Mouse (Mus musculus) thymus, postnatal 25 days (tissue): ENCODE data around the gene Rbm39.
"Not testable (repeated sequence)": the region's sequence is repeated elsewhere in the genome, so short reads cannot be mapped to it uniquely, and the experiment has no call there.

ENCODE experiments used
- DNase-seq: peaks from one replicate; pipeline ENCODE4 v3.0.0; 2022

Rbm39 gene

DNA sequence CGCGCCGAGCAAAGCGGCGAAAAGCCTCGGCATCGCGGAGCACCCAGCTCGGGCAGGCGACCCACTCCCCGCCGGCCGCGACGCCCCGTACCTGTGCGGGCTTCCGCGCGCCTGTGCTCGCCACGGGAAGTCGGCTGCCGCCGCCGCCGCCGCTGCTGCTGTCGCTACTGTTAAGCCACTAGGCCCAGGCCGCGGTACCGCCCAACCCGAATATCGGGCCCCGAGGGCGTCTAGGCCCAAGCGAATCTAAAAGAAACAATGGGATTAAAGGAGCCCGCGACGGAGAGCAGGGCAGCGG, 293 bp downstream of the Rbm39 start:
- DNase-seq: no peak

DNA sequence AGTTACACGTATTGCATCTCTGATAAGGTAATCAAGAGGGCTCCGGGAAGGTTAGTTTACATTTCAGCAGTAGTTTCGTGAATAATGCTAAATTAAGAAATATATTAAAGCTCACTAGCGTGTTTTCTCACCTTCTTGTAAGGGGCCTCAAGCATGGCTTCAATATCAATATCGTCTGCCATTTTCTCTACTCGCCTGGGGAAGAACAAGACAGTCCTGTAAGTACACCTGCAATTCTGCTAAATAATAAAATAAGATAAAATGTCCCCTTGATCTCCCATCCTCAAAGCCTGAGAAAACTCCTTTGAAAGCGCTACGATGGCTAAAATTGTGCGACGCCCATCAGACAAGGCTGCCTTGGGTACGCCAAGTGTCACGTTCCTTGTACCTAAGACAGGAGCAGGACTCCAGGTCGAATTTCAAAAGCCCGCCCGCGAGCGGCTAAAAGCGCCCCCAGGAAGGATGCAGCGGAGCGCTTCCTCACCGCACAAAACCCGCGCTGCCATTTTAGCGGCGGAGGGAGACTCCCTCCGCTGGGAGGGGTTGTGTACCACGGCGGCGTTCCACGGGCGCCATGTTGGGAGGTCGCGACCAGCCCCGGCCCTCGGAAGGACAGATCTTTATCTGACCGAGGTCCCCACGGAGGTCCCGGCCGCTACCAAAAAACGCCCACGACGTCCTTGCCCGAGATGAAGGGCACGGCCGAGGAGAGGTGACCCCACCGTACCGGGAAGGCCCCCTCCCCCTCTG, 817 bp downstream of the Rbm39 start:
- DNase-seq: peak; percentile 87

DNA sequence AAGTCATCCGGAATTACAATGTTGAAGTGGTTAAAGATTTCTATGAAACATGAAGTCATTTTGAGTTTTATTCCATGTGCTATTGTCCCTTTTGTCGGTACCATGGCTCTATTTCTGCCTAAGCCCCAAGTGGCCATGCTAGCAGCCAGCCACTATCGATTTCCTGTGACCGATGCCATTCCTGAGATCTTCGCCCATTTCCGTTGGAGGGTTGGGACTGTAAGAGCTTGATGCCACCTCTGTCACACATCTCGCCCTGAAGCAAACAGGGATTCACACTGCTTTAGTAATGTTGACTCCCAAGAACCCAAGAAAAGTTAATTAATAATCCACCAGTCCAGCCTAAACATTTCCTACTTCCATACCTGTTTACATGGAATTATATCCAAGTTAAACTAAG, 2.4 kb downstream of the Rbm39 start:
- DNase-seq: no peak

DNA sequence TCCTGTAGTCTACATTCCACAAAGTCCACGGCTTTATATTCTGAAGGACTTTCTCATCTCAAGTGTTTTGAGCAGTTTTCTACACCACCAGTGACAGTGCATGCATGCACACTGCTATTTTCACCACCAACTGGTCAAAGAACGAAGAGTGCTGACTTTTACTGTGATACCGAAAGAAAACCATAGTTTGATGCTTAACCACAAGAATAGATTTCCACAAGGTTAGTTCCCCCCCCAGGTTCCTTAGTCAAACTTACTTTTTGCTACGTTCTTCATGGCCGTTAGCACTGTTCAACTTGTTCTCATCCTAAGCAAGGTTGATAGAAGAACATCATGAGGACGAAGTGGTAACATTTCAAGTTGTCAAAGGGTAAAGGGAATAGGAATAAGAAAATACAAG, 3.0 kb downstream of the Rbm39 start:
- DNase-seq: no peak

DNA sequence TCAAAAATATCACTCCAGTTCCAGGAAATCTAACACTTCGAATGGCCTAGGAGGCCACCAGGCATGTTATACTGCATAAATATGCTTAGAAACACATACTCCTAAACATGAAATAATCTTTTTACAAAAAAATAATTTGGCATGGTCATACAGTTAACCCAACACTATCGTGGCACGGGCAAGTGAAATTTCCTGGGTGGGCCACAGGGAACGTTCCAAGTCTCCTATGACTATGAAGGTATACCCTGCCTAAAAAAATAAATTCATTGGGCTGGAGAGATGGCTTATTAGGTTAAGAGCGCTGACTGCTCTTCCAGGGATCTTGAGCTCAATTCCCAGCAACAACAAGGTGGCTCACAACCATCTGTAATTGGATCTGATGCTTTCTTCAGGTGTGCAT, 13.5 kb downstream of the Rbm39 start:
- DNase-seq: no peak

DNA sequence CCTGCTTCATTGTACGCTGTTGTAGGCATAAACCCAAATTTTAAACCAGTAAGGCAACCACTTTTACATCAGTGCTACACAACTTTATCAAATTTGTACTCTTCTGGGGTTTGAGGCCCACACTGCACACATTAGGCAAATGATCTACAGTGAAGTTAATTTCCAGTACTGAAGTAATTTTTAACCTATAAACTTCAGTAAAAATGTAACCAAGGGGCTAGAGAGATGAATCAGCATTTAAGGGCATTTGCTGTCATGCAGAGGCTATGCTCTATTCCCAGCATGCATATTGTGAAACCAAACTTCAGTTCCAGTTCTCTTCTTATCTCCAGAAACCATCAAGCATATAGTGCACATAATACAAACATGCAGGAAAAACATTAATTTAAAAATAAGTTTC, 14.6 kb downstream of the Rbm39 start:
- no peak for DNase-seq

DNA sequence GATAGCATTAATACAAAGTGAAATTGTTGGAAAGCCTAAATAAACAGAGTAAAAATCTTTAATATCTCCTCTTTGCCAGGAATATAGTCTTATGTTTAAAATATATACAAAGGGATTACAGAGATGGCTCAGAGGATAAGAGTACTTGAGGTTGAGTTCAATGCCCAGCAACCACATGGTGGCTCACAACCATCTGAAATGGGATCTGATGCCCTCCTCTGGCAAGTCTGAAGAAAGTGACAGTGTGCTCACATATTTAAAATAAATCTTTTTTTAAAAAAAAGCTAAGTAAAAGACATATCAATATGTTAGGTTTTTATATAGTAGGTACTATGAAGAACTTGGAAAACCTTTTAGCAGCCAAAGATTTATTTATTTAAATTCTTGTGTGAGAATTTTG, 28.5 kb downstream of the Rbm39 start:
- no peak for DNase-seq

DNA sequence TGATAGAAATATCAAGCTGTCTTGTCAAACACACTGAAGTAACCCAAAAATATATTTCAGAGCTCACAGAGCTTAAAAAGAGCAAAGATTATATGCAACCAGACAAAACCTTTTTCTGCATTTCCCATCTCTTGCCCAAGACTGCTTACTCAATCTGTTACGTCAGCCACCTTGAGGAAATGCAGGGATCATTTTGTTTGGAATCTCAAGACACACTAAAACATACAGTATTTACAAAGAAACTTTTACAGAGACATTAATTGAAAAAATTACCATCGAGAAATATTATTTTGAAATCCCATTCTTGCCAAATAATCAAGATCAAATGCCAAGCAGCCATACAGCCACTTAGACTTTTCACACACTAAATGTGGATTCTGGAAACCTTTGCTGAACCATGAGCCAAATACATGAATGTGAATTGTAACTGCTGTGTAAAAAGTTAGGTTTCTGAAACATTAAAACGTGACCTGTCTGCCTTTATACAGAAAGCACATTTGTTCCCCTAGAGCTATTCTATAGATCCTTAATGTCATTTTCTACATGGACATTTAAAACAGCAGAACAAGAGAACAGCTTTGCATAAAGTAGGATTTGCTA, 32.6 kb downstream of the Rbm39 start:
- no peak for DNase-seq

DNA sequence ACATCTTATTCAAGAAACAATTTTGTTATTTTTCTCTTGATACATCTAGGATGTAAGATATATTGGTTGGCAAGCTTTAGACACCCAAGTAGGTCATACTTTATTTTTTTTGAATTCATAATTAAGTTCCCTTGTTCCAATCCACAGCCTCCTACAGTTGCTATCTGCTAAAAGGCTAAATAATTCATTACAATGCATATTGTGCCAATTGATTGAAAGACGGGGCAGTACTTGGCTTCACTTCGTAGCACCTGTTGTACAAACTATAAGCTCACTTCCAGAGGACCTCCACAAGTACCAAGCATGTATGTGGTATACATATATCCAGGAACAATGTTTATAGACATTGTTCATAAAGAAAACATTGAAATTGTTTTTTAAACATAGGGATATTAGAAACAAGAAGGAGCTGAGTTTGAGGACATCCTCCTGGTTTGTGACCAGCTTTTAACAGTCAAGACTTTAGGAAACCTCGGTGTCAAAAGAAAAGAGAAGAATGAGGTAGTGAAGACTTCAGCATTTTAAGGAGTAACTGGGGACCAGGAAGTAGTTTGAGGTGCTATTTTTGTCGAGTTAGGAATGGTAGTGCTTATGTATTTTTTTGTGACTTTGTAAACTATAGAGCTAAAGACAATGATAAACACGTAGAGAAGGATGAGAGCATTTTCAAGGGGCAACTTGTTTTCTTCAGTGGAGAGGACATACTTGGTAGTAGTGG, 33.6 kb downstream of the Rbm39 start:
- DNase-seq: no peak

DNA sequence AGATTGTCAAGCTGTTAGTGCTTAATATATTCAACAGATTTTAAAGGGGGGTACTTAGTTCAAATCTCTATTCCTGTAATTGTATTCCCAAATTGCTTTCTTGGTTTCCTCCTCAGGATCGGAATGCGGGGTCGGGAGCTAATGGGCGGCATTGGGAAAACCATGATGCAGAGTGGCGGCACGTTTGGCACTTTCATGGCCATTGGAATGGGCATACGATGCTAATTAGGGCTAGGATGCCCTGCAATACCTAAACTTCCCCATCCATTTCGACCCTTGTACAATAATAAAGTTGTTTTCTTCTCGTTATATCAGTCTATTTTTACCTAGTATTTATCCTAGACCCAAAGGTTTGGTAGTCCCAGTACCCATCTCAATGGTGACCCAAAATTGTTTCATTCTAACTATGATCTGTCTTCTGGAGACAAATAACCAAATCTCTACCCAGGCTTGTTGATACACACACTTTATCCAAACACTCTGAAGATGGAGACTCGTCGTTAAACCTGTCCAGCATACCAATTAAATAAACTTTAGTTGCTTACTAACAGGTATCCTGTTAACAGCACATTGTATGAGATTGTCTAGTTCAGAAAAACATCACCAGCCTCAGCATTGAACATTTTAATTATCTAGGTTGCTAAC, 34.4 kb downstream of the Rbm39 start:
- DNase-seq: no peak

DNA sequence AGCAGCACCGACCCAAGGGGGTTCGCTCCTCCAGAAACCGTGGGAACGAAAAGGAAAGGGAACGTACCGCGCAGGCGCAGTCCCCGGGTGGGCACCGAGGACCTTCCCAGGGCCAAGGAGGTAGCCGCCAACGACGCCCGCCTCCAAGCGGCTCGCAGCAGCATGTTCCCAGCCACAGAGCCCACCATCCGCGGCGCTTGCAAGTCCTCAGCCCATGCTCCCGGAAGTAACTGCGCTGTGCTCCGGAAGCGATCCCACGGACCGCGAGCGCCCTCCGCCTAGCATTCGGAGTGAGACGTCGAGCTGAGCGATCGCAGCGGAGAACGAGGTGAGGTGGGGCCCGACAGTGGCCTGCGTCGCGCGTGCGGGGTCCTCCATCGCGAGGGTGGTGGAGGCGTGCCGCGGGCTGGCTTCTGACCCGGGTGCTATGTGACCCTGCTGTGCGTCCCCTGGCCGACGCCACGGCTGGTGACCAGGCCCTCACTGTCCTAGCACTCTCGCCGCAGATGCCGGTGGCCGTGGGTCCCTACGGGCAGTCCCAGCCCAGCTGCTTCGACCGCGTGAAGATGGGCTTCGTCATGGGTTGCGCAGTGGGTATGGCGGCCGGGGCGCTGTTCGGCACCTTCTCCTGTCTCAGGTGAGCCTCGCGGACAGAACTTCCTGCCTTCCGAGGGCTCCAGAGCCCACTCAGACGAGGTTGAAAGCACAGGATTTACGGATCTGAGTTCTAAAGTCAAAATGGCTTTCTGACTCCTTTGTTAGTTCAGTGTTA, 35.9 kb downstream of the Rbm39 start, which contains the start of the genes Romo1 and Nfs1:
Romo1 (plus strand) TSS at position 87 of the 772 bp plus-strand sequence.
Nfs1 (minus strand) TSS at position 234 of the 772 bp plus-strand sequence.
- peak; percentile 94 for DNase-seq

DNA sequence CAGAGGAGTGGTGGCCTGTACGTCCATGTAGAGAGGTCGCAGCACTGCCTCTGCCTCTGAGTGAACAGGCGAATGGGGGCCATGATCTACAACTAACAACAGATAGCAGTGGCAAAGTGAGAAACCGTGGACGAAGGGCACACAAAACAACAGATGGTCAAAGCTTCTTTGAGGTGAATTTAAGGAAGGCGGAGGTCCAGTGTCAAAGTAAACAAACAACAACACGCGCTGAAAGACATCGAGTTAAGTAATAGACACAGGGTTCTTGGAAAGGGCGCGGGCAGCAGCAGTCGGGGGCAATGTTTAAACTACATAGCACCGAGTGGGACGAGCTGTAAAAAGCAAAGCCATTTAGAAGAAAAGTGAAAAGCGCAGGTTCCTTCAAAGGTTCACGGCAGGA, 36.7 kb downstream of the Rbm39 start:
- no peak for DNase-seq

DNA sequence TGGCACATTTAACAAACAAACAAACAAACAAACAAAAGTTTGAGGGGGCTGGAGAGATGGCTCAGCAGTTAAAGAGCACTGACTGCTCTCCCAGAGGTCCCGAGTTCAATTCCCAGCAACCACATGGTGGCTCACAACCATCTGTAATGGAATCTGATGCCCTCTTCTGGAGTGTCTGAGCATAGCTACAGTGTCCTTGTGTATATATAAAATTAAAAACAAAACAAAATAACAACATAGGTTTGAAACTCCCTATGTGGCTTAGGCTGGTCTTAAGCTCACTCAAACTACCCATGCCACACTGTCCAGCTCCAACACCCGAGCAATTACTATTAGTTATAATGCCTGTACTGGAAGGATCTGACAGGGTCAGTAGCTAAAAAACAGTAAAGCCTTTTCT, 37.2 kb downstream of the Rbm39 start:
- no peak for DNase-seq

DNA sequence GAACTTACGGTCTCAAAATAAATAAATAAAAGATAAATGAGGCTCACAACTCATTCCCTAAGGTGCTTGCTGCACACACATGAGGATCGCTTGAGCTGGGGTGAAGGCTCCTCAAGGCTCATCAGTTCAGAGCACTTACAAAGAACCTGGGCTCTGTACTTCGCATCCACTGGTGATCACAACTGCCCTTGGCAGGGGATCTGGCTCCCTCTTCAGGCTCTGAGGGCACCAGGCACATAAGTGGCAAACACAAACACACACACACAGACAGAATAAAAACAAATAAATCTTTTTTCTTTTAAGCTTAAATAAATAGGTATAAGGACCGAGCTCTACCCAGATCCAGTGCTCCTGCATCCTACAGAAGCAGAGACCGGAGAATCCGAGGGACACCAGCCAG, 44.3 kb downstream of the Rbm39 start:
- DNase-seq: peak; percentile 12

DNA sequence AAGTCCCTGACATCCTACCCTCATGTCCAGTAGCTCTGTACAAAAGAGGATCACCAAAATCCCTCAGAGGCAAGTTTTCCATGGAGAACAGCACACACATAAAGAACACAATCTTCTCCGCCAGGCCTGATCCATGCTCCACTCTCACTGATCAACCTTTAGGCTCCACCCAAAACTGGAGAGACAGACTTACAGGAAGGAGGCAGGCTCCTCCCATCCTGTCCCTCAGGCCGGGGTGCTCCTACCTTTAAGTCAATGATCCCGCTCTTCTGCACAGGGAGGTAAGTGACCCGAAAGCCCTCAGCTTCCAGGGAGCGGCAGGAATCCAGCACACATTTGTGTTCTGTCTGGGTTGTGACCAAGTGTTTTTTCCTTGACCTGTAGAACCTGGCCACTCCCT, 45.9 kb downstream of the Rbm39 start:
- no peak for DNase-seq

DNA sequence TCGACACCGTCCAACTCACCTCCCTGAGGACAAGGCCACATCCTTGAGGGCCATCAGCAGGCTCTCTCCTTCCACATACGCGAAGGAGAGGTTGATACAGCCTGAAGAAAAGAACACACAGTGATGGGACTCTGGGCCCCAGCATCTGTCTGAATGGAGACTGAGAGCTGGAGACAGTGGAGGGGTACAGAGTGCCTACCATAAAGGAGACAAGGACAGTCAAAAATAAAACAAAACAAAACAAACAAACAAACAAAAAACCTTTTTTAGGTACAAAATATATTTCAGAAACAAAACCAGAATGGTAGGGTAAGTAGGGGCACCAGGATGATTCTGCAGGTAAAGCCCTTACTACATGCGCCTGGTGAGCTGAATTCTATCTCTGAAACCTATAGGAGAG, 53.0 kb downstream of the Rbm39 start, which contains the start of gene Gm28036:
Gm28036 (minus strand) TSS at position 101 of the 400 bp plus-strand sequence.
- DNase-seq: no peak

DNA sequence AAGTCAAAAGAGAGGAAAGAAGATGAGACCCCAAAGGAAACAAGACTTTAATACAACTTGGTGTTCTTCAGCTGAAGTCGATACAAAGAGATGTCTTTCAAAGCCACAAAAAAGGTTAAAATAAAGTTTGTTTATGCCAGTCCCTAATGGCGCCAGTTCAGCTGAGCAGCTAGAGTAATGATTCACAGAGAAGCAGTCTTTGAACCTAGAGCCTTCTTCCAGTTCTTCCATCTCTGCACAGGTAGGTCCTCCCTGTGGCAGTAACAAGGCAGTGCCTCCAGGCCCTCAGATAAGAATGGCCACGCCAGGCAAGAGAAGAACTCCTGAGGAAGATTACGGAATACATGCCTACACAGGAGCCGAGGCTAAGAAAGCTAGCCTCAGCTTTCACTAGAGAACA, 56.3 kb downstream of the Rbm39 start:
- DNase-seq: no peak

DNA sequence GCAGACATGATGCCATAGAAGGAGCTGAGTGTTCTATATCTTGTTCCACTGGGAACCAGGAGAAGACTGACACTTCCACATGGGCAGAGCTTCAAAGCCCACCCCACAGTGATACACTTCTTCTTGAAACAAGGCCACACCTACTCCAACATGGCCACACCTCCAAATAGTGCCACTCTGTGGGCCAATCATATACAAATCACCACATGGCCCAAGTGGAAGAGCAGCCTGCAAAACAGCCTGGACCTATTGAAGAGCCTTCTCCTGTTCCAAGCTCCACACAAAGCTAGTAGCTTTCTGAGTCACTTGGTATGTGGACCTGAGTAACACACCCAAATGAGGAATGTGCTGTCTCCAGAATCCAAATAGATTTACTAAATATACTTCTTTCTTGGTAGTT, 60.5 kb downstream of the Rbm39 start:
- no peak for DNase-seq

DNA sequence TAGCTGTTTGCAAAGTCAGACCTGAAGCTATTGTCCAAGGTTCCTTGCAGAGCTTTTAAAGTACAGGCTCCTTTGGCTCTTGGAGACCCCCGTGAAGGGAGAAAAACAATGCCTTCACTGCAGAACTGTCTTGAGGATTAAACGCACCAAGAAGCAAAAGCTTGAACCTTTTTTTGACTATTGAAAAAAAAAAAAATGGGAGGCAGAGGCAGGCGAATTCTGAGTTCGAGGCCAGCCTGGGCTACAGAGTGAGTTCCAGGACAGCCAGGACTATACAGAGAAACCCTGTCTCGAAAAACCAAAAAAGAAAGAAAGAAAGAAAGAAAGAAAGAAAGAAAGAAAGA, 68.0 kb downstream of the Rbm39 start:
- DNase-seq: not testable (repeated sequence)

DNA sequence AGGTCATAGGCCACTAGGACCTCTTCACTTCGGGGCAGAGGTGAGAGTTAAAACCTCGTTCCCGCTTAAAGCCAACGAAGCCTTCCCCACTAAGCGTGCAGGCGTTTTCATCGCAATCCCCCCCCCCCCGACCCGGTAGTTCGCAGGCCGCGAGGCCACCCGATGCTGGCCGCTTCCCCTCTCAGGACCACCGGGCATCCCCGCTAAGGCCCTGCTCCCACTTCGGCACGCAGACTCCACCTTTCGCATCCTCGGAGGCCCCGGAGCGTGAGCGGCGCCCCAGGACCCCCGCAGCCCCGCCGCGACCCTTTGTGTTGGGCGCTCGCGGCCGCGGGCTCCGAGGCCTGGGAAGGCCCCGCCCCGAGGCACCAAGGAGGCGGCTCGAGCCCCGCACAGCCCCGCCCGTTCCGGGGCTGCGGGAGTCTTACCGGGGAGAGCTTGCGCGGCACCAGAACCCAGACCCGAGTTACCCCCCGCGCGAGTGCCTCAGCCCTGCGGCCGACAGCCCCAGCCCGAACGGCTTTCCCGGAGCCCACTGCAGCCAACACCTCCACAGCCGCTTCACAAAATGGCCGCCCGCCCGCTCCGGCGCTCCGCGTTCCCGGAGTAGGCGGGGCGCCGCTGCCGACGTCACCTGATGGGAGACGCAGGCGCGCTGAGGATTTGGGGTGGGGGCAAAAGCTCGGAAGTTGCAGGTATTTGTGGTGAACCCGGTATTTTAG, 68.5 kb downstream of the Rbm39 start, which contains the start of the genes Cpne1 and Rbm12:
Cpne1 (minus strand) TSS at position 608 of the 722 bp plus-strand sequence.
Rbm12 (minus strand) TSS at position 621 of the 722 bp plus-strand sequence.
- DNase-seq: peak; percentile 97

DNA sequence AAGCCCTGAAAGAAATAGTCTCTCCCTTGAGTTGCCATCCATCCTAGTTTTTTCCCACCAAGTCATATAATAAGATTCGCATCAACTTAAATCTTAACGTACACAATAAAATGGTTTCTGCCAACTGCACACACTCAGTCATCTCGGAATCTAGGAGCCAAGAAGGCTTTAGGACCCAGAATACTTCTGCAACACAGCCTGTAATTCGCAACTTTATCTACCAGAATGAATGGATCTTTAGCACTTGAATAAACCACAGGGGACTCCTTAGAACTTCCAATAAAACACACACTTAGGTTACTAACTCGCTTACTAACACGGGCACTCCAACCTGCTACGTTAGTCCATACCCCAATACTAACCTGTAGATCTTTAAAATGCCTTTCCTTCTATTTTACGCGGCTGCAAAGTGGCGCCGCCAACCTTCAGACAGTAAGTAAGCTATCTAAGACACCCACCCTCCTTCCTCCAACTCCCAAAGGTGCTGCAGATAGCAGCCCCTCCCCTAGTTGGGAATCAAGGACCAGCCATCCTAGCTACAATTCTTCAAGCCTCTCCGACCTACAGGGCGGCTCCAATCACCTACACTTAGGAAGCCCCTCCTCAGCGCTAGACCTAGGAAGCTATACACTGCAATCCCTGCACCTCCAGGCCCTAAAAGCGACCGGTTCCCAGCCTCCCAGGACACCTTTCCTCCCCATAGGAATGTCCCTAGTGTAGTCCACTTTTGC, 69.2 kb downstream of the Rbm39 start:
- peak; percentile 42 for DNase-seq
